Mouse (Mus musculus) olfactory bulb, adult 2 months (tissue): Measurements from ENCODE around the gene Rnf220.

Source experiments
- CTCF ChIP-seq: fragments of 200-500 bp; IDR thresholded peaks from 2 replicates; pipeline ENCODE4 v1.5.1; 2012; ENCODE audit warnings: low read depth, mild to moderate bottlenecking, low read length, moderate library complexity; ENCODE audit not compliant: insufficient read depth
- POLR2A ChIP-seq: fragments of 200-500 bp; IDR thresholded peaks from 2 replicates; pipeline ENCODE4 v1.6.1; 2012; ENCODE audit warnings: mild to moderate bottlenecking, low read depth, low read length, moderate library complexity; ENCODE audit not compliant: insufficient read depth

DNA sequence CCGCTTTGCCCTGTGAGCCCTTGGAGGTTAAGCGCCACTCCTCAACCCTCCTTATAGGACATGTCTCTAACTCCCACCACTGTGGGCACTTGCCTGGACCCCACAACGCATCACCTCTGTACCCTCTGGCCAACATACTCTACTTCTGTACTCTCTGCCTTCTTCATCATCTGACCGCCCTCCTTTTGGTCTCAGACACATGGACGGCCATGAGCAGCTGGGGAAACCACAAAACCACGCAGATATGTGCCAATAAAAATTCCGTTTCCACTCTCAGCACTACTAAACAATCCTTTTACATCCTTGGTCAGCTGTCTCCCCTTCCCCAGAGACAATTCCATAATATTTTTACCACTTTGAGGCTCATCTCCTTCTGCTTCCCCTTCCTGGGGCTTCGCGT is 178.3 kb downstream of the Rnf220 start:
- TF ChIP-seq POLR2A (no peak), CTCF (no peak)
